Mouse (Mus musculus) testis, postnatal 14 days (tissue): ENCODE results near the gene Mindy3.
A peak's percentile ranks its signal among the peaks of the same experiment; 100 is the strongest.
"Not testable (repeated sequence)": the region's sequence is repeated elsewhere in the genome, so short reads cannot be mapped to it uniquely, and the experiment has no call there.

Source experiments
- DNase-seq: peaks from one replicate; pipeline ENCODE4 v3.0.0; 2021; ENCODE audit warnings: low spot score

Gene Mindy3

DNA sequence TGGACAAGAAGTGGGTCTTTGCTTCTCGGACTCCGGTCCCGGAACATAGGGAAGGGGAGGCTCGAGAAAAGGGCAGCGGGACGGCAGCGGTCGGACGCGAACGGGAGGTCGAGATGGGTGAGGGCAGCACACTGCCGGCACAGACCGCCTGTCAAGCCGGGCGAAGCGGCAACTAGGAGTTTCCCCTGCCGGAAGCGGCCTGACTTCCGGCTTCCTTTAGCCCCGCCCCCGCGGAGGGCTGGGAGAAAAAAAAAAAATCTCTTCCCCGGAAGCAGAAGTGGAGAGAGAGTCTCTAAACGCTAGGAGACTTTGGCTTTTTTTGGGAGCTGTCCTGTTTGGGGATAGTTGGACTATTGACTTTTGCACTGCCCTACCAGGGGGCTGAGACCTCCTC is at the start of gene Mindy3:
Gene Mindy3, minus strand, starts transcription at position 209 of the 394 bp plus-strand sequence.
- DNase-seq: peak; percentile 89

- DNase-seq: no peak
These were observed 40.5 kb upstream of the Mindy3 start for GRCm38 (mm10) chr2:12459732-12460131.

DNA sequence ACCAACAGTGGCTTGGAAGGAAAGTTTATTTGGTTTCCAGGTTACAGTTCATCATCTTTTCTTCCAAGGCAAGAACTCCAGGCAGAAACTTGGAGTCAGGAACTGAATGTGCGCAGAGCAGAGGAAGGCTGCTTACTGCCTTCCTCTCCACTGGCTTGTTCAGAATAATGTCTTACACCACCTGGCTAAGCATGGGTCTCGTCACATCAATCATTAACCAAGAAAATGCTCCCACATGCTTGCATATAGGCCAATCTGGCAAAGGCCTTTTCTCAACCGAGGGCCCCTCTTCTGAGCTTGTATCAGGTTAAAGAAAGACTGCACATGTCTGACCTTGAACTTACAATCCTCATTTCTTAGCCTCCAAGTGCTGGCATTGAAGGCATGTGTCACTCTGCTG is 30.8 kb upstream of the Mindy3 start:
- no peak for DNase-seq

- no peak for DNase-seq
These were observed 20.9 kb upstream of the Mindy3 start for GRCm38 (mm10) chr2:12440120-12440519.

GRCm38 (mm10) chr2:12439543-12439942 is 20.3 kb upstream of the Mindy3 start:
- no peak for DNase-seq

- no peak for DNase-seq
These were observed 18.9 kb upstream of the Mindy3 start for GRCm38 (mm10) chr2:12438181-12438580.

DNA sequence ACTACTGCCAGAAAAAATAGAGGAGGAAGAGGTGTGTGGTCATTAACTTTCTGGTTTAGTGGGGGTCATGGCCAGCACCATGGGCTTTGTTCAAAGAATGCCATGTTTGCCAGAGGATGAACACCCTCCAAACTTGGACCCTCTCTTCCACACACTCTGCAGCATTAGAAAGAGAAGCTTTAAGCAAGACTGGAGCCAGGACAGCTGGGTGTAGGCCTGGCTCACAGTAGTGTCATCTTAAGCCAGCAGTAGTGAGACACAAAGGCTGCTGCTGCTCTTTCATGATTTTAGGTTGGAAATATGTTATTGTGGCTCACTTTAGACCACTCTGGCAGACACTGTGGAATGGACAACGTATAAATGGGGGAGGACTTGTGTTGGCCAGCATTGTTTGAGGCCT is 12.8 kb upstream of the Mindy3 start:
- DNase-seq: no peak

GRCm38 (mm10) chr2:12424374-12424773 is 5.1 kb upstream of the Mindy3 start:
- DNase-seq: no peak

DNA sequence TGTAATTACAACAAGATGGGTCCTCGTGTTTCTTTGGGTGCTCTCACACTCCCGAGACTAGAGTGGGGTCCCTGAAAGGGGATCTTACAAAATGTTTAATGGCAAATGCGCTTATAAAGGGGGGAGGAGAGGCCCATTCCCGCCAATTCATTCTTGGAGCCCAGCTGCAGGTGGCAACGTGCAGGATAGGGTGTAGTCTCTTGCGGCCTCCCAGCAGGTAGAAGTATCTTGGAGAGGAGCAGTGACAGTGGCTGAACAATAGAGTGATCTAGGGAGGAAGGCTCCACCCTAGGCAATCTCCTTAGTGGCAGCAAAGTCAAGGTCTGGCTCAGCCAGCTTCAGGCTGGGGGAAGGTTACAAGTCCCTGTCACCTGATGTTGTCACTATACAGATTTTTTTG is 4.2 kb upstream of the Mindy3 start:
- not testable (repeated sequence) for DNase-seq

DNA sequence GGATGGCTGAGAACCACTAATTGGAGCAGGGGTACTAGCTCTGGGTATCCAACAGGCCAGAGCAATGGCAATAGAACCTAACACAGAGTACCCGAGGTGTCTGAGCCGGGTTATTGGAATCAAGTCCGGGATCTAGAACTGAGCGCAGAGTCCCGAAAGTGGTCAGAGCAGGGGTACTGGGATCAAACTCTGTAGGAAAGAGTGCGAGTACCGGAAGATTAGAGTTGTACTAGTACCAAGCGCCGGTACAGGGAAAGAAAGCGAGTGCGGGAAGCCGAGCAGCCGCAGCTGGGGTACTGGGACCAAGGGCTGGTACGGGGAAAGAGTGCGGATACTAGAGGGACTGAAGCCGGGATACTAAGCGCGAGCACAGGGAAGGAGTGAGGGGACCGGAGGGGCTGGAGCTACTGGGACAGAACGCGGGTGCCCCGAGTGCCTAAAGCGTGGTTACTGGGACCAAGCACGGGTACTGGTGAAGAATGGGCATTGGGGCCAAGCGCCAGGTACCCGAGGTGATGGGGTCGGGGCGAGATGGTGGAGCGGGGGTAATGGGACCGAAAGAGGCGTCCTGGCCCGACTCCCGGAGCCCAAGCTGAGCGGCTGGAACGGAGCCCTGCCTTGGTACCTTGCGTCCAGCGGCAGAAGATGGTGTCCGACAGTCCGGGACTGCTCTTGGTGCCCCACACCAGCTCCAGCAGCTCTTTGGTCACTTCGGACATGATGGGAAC is 572 bp downstream of the Mindy3 start:
- DNase-seq: no peak

DNA sequence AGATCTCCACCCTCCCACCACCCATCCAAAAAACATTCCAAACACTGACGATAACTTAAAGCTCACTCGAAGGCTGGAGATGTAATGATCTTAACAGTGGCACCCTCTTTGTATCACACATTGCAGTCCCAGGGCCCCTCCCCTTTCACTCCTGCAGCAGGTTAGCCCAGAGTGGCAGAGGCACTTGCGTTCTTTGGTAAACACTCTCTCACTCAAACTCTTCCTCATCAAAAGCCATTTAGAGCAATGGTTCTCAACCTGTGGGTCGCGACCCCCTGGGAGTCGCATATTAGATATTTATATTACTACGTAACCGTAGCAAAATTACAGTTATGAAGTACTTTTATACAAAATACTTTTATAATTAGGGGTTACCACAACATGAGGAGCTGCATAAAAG is 1.1 kb downstream of the Mindy3 start:
- DNase-seq: no peak

DNA sequence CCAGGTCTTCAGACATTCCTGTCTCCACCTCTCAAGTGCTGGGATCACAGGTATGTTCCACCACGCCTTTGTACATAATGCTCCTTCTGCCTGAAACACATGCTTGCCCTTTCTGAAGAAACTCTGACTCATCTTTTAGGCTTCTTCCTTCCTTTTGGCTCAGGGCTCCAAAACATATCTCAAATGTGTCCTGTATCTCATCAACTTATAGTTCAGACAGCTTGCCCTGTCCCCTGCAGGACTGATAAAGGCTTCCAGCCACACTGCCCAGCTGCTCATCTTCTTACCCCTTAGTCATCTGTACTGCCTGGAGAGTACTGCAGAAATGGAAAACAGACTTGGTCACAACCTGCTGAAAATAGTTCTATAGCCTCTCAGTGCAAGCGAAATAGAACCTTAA is 7.0 kb downstream of the Mindy3 start:
- DNase-seq: no peak

- no peak for DNase-seq
These were observed 8.1 kb downstream of the Mindy3 start for GRCm38 (mm10) chr2:12411129-12411528.

- no peak for DNase-seq
These were observed 12.5 kb downstream of the Mindy3 start for GRCm38 (mm10) chr2:12406737-12407136.

- no peak for DNase-seq
These were observed 16.8 kb downstream of the Mindy3 start for GRCm38 (mm10) chr2:12402469-12402868.

GRCm38 (mm10) chr2:12401137-12401536 is 18.1 kb downstream of the Mindy3 start:
- no peak for DNase-seq

GRCm38 (mm10) chr2:12389028-12389427 is 30.2 kb downstream of the Mindy3 start:
- DNase-seq: no peak

DNA sequence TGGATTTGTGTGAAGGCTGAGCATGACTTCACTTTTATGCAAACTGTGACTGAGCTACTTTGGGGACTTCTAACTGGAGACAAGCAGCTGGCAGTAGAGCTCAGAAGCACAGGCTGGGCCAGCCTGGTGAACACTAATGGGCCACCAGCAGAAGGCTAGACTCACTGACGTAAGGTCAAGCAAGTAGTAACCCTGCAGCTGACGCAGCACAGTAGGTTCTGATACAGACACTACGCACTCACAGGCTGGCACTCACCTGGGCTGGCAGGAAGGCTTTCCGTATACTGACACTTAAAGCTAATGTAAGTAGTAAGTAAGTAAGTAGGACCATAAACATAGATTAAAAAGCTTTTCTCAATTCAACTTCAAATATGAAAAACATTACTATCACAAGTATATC is 30.7 kb downstream of the Mindy3 start:
- no peak for DNase-seq

GRCm38 (mm10) chr2:12384389-12384788 is 34.9 kb downstream of the Mindy3 start:
- DNase-seq: no peak

DNA sequence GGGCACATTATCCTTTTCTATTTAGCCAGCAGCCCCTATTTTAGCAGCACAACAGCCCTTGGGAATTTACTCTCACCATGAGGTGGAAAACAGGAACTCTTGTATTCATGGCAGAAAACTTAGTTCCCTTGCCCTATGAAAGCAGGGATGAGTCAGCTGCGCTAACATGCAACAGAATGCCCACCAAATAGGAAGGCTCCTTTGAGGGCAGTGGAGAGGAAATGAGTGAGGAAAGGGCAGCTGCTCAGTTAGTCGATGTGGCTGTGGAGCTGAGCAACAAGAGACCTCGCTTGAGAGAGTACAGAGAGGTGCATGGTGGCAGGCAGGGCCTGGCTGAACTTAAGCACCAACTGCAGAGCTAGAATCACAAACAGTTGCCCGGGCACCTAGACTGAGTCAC is 36.6 kb downstream of the Mindy3 start:
- DNase-seq: no peak

DNA sequence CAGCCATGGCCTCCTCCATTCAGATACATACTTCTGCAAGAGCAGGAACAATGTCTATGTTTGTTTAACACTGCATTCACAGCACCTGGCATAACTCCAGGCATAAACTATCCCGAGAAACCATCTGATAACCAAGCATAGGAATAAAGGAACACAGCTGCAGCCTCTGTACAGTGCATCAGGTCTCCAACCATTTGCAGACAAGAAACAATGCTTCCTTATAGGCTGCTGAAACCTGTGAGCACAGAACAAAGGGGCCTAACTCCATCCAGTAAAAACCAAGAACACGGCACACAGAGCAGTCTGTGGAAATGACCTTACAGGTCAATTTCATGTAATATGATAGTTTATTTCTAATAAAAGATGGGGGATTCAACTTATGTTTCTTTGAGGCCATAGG is 39.0 kb downstream of the Mindy3 start:
- DNase-seq: peak; percentile 12

- no peak for DNase-seq
These were observed 40.7 kb downstream of the Mindy3 start for GRCm38 (mm10) chr2:12378591-12378990.

DNA sequence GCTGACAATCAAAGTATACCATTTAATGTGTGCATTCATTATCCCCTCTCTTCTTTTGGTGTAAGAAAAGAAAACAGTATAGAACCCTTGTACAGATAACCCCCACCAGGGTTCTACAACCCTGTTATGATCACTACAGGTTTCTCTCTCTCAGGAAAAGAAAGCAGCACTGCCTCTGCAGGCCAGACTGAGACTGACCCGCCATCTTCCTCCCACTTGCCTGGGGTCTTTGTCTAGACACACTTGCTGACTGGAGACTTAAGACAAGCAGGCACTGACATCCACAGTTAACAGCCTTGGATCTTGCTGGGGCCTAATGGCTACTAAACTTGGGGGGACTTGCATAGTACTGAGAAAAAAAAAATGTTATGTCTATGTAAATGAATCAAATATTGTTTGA is 42.2 kb downstream of the Mindy3 start:
- DNase-seq: no peak

DNA sequence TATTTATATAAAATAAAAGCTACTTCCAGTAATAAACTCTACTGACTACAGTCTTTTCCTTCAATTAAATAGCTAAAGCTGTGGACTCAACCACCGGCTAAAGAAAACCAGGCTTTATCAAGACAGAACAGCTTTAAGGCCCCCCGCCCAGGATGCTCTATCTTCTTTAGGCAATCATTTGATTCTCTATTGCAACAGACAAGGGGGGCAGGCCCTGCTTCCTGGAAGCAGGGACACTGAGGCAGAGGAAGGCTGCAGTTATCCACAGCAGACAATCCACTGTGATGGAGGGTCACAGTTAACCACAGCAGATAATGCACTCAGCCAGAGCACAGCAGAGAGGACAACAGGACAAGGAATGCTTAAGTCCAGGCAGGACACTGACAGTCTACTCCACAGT is 46.4 kb downstream of the Mindy3 start:
- no peak for DNase-seq
